Mouse (Mus musculus) cerebellum, adult 18-20 months (tissue): Measurements from ENCODE around the gene Gnl1.
"Not testable (repeated sequence)": the region's sequence is repeated elsewhere in the genome, so short reads cannot be mapped to it uniquely, and the experiment has no call there.

Experiments
- DNase-seq, 2 experiments: peaks; one replicate each; pipeline ENCODE4 v3.0.0; 2021

Gnl1 gene

GRCm38 (mm10) chr17:36027663-36028062, 48.0 kb downstream of the Gnl1 start:
- no peak for DNase-seq

- no peak for DNase-seq
Observed at GRCm38 (mm10) chr17:36028879-36029619, 49.4 kb downstream of the Gnl1 start.

- not testable (repeated sequence) for DNase-seq
Observed at GRCm38 (mm10) chr17:36030046-36030702, 50.5 kb downstream of the Gnl1 start.

GRCm38 (mm10) chr17:36030703-36031582, 51.3 kb downstream of the Gnl1 start:
- DNase-seq = not testable (repeated sequence)

- peak; percentile 41 to 53 for DNase-seq
Observed at GRCm38 (mm10) chr17:36031583-36032331, 52.1 kb downstream of the Gnl1 start.

- peak in 1 of 2 experiments; percentile 25 for DNase-seq
Observed at GRCm38 (mm10) chr17:36032351-36032875, 52.8 kb downstream of the Gnl1 start, which contains the start of gene H2-T23. TSS of gene H2-T23 (minus strand) at chr17:36032855.

- DNase-seq = not testable (repeated sequence)
Observed at GRCm38 (mm10) chr17:36034524-36034923, 54.9 kb downstream of the Gnl1 start.

- DNase-seq = peak; percentile 63 to 69
Observed at GRCm38 (mm10) chr17:36035010-36035638, 55.5 kb downstream of the Gnl1 start.

GRCm38 (mm10) chr17:36036126-36036525, 56.5 kb downstream of the Gnl1 start:
- DNase-seq = not testable (repeated sequence)
